Mouse (Mus musculus): ENCODE measurements around the gene Eef1g. TPM values are rescaled to one million over a fixed set of nuclear protein-coding genes. Genes with fewer than 3 reads are reported as not detected.
A peak's percentile ranks its signal among the peaks of the same experiment; 100 is the strongest.

Gene Eef1g
- total RNA-seq (2021): 100 to 1,000 TPM; 198 to 230 TPM
- long read RNA-seq, experiment 1, transcript Eef1g-201 (10 exons, 1,864 nt): major isoform, 170 of 175 reads
- long read RNA-seq, experiment 1, partial matches to known transcripts: 4 of 175 reads
- long read RNA-seq, experiment 1, other reads (novel, unspliced or antisense): 1 of 175 reads
- long read RNA-seq, experiment 2, transcript Eef1g-201 (10 exons, 1,864 nt): major isoform, 247 of 263 reads
- long read RNA-seq, experiment 2, partial matches to known transcripts: 10 of 263 reads
- long read RNA-seq, experiment 2, other reads (novel, unspliced or antisense): 6 of 263 reads

DNA sequence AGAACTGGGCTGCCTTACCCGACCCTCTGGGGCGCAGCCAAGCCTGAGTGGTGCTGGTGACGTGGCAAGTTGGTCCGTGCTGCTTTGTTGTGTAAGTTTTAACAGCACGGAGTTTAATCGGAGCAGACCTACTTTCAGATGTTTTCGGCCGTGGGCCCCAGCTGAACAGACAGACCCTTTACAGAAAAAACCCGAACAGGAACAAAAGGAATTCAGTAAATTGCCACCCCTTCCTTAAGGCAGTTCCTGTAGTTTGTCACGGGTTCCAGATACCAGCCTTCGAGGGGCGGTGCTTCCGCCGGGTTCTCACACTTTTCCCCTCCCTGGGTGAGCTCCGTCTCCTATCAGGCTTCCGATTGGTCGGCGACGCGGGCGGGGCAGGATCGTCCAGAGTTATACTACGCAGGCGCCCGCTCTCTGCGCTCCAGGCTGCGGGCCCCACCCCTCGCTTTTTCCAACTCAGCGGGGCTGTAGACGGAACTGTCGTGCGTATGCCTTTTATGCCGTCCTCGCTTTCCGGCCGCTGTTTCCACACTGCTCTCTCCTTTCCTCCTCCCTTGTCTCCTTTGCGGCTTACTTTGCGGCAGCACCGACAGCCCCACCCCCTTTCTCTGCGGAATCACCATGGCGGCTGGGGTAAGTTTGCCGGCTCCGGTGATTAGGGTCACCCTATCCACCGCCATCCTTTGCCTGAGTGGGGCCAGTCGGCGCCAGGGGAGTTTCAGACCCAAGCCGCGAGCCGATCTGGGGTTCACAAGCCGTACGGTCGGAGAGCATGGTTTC, at the start of gene Eef1g:
Gene Eef1g, plus strand, starts transcription at position 452 of the 783 bp plus-strand sequence.
- DNase-seq (ENCODE audit: low spot score in 2 of 2): peak; percentile 97 to 99

DNA sequence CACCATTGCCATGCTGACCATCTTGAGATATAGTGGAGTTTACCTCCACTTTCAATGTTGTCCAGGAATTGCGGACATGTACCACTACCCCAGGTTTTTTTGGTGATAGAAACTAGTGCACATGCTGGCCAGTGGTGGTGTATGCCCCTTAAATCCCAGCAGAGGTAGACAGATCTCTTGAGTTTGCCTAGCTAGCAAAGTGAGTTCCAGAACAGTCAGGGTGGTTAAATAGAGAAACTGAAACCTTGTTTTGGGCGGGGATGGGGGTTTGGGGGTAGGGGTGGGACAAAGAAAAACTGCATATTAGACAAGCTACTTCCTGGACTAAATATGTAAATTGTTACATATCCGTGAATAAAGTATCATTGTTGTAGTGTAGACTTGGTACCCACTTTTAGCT, 47.8 kb upstream of the Eef1g start:
- no peak for DNase-seq (ENCODE audit: low spot score in 2 of 2)

DNA sequence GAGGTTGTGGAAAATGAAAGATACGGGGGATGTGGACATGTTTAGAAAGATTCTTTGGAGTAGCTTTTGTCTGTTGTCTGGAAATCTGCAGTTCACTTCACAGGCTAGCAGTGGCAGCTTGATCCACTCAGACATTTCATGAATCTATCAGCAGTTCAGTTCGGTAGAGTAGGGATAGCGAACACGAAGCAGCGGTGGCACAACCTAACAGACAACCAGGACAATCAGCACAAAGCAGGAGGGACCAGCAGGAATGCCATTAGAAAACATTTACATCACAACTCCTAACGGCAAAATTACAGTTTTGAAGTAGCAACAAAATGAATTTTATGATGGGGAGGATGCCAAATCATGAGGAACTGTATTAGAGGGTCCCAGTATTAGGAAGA, 47.2 kb upstream of the Eef1g start:
- no peak for DNase-seq (ENCODE audit: low spot score in 2 of 2)

DNA sequence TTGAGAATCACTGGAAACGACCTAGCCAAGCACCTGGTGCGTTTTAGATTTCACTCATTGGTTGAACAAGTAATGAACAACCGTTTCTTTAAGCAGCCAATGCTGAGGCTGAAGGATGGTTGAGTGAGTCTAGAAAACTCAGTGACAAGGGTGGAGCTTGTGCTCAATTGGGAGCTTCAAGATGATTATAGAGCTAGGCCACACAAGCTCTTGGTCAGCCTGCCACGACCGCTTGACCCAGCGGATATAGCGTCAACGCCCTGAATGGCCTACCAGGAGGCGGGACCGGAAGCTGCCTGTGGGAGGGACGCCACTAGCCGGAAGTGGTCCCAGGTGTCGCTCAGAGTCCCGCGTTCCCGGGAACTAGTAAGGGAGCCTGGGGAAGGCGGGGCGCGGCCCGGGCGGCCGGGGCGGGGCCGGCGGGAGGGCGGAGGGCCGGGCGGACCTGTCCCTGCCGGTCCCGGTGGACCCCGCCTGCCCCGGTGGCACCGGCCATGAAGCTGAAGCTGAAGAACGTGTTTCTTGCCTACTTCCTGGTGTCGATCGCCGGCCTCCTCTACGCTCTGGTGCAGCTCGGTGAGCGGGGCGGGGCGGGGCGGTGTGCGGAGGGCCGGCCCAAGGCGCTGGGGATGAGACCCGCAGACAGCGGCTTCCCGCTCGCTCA, 46.6 kb upstream of the Eef1g start, which contains the start of gene B3gat3:
Gene B3gat3, plus strand, starts transcription at position 302 of the 664 bp plus-strand sequence.
- peak; percentile 95 for DNase-seq (ENCODE audit: low spot score in 2 of 2)

DNA sequence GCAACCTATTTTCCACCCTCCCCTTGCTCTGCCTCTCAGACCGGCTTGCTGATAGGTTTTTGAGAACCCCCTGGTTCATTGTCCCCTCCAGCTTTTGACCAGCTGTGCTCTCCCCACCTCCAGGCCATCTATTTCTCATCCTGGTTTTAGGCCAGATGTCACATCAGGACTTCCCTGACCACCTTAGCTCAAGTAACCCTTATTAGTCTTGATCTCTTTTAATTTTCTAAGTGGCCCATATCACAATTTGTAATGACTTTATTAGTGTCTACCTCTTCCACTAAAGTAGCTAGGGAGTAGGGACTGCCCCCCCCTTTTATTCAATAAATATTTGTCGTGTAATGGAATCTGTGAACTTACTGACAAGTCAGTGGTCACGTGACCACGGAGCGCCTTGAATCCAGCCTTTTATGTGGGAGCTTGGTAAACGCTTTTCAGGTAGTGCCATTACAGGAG, 46.0 kb upstream of the Eef1g start:
- no peak for DNase-seq (ENCODE audit: low spot score in 2 of 2)

DNA sequence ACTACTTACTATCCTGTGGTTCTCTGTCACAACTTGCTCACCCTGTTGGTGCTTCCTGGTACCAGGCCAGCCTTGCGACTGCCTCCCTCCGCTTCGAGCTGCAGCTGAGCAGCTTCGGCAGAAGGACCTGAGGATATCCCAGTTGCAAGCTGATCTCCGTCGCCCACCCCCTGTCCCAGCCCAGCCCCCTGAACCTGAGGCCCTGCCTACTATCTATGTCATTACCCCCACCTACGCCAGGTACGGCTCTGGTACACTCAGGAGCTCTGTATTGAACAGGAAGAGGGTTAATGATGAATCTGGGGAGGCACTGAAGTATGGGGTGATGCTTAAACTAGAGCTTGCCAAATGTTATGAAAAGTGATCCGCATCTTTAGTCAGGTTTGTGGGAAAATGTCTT, 45.1 kb upstream of the Eef1g start:
- DNase-seq (ENCODE audit: low spot score in 2 of 2): no peak

DNA sequence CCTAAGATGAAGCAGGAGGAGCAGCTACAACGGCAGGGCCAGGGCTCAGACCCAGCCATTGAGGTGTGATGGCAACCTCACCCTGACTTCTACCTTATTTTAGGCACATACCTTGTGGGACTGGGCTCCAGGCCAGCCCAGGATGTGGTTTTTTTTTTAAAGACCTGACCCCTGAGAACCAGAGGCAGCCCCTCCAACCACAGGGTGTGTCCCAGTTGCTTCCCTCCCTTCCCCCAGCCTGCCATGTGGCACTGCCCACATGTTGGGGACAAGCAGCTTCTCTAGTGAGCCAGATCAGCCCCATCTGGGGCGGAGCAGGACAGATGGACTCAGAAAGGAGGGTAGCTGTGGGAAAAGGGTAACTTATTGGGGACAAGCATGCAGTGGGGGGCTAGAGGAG, 40.1 kb upstream of the Eef1g start:
- no peak for DNase-seq (ENCODE audit: low spot score in 2 of 2)

DNA sequence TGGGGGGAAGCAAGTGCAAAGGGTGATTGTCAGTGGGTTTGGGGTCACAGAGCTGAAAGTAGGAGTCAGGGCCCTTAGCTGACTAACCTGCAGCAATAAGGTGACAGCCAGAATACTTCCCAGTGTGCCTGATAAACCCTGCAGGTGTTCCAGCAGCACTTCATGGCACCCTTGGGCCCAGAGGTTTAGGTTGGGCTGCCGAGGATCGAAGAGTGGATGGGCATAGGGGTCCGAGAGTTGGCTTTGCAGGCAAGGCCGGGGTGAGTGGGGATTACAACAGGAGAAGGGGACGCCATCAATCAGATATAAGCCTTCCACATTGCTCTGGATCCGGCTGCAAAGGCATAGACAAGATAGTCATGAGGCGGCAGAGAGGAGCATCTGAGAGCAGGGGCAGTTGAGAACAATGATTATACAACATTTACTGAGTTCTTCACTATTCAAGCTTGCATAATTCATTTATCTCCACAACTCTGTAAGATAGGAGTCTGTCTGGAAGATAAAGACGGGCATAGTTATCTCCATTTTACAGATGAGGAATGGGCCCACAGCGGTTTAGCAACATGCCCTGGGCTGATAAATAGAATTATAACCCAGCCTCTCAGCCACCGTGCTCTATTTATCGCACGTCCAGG, 38.8 kb upstream of the Eef1g start:
- no peak for DNase-seq (ENCODE audit: low spot score in 2 of 2)

DNA sequence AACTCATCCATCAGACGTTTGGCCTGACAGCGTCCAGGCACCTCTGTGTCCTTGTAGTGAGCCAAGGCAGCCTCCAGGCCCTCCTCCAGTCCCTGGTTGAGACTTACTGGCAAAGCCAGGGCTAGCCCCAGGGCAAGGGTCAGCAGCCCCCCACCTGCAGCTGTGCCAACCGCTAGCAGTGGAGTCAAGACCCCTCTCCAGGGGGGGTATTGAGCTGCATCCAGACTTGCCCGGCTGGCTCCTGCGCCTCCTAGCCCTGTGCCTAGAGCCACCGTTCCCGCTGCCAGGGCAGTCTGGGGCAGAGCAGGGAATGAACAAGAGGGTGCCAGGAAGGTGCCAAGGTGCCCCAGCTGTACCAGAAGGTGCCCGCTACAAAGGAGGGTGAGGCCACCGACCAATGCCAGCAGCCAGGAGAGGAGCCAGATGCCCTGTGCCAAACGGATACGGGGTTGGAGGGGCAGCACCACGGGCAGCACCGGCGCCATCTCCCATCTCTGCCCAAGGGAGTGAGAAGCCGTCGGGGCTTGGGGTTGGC, 38.1 kb upstream of the Eef1g start:
- no peak for DNase-seq (ENCODE audit: low spot score in 2 of 2)

DNA sequence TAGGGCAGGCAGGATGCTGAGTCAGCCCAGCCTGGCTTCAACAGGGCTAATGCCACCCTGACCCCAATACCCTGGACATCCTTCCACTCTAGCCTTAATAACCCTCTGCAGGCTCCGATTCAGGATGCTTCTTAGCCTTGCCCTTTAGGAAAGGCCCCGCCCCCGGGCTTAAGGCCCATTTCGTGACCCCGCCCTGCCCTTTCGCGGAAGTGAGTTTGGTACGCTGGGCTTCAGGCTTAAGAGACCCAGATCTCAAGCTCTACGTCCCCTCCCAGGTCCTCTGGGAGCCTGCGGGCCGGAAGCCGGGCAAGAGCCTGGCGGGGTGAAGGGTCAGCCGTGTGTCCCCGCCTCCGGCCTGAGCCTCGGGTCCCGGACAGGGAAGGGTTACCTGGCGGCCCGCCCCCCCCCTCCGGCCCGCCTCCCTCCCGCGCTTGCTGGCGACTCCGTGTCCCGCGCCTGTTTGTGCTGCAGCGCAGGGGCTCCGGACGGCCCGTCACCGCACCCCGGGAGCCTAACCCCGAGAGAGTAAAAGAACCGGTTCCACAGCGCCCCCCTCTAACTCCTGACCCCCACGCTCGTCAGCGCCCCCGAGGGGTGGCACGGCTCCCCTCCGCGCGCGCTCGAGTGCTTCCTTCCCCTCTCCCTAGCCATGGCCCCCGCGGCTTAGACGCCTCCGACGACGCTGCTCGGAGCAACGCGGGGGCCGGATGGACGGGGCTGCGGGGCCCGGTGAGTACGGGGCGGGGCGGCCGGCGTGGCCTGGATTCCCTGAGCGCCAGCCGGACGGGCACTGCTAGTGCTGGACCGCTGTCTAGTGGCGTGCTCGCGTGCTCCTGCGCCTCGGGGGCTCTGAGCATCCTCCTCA, 37.4 kb upstream of the Eef1g start, which contains the start of the genes Rom1 and Eml3:
Gene Rom1, minus strand, starts transcription at position 133 of the 865 bp plus-strand sequence.
Gene Eml3, plus strand, starts transcription at position 329 of the 865 bp plus-strand sequence.
- DNase-seq (ENCODE audit: low spot score in 2 of 2): peak; percentile 55 to 58

DNA sequence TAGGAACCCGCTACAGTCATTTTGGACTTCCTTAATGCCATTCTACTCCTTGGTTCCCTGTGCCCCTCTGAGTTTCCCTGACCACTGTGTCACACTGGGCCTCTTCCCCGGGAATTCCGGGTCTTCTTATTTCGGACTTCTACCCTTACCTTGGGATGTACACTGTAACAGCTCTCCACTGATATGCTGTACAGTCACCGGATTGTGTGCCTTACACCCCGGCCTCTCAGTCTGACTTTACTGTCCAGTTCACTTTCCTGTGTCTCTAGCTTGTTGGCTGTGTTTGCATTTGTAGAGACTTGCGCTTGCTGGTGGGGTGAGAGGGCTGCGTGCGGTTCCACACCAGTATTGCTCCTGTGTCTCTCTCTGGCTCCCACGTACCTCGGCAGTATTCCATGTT, 36.7 kb upstream of the Eef1g start:
- DNase-seq (ENCODE audit: low spot score in 2 of 2): no peak

DNA sequence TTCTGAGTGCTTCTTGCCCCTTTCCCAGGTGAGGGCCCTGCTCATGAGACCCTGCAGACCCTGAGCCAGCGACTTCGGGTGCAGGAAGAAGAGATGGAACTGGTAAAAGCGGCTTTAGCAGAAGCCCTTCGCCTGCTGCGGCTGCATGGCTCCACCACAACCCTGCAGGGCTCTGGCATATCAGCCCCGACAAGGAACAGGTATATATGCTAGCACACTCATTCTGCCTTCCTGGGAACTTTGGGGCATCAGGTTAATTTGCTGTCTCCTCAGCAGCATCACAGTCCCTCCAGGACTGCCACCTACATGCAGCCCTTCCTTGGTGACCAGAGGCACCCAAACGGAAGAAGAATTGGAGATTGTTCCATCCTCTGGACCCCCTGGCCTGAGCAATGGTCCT, 36.1 kb upstream of the Eef1g start:
- no peak for DNase-seq (ENCODE audit: low spot score in 2 of 2)

DNA sequence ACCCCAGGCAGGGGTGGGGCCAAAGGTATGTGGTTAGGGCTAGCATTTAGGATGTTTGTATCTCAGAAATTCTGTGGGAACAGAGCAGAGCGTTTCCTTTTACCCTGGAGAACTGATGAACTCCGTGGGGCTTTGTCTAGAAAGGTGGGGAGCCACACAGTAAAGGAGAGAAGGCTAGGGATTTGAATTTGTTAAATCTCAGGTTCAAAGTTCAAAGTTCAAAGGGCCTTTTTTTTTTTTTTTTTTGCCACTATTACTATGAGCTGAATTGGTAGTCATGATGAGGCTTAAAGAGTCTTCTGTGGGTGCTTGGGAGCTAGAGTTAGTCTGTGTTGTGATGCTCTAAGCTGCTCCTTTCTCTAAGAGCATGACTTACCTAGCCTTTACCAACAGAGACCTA, 30.1 kb upstream of the Eef1g start:
- DNase-seq (ENCODE audit: low spot score in 2 of 2): no peak

DNA sequence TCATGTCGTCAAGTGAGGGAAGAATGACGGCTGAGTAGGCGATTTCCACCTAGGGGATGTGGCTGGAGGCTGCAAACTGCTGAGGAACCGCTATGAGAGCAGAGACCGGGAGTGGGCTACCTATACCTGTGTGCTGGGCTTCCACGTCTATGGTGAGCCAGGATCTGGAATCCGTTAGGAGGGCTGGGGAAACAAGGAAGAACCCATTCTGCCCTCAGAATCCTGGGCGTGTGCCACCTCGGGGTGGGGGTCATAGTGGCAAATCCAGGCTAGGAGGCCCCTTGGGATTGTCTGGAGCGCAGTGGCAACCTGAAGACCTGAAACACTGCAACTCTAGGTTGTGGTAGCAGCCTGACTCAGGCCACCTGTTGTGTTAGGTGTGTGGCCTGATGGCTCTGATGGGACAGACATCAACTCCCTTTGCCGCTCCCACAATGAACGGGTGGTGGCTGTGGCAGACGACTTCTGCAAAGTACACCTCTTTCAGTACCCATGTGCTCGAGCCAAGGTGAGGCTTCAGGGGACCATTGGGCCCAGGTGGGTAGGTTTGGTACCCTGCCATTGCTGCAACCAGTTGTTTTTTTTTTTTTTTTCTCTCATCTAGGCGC, 26.2 kb upstream of the Eef1g start:
- no peak for DNase-seq (ENCODE audit: low spot score in 2 of 2)

DNA sequence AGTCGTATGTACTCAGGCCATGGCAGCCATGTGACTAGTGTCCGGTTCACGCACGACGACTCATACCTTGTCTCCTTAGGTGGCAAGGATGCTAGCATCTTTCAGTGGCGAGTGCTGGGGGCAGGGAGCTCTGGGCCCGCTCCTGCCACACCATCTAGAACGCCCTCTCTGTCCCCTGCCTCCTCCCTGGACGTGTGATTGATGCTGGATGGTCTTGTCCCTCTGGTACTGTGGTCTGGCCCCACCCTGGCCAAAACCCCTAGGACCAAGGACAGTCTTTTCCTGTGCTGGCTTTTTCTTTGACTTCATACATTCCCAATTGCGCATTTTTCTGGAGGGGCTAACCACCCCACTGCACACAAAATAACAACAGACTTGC, 25.7 kb upstream of the Eef1g start:
- DNase-seq (ENCODE audit: low spot score in 2 of 2): no peak

DNA sequence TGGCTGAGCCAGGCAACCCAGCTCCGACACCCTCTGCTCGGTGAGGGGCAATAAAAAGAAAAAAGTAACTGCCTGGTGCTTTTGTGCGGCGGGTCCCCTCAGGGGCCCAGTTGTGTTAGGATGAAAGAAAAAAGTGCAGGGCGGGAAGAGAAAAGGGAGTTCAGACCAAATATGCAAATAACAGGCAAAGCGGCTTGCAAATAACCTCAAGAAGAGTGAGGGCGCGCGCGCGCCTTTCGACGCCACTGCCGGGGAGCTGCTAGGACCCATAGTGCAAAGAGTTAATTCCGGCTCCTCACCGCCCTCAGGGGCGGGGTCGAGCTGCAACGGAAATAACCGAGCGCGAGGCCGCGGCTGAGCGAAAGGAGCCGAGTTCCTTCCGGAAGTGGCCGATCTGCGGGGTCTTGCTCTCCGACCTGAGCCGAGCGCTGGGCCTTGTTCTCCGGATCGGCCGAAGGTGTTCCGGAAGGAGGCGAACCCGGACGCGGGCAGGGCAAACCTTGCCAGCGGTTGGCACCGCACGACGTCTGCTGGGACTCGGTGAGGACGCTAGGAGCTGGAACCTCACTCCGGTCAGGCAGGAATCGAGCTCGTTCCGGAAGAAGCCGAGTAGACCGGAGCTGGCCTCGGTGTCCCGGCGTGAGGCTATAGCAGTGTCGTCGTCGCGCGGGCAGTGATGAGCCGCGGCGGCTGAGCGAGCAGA, 25.2 kb upstream of the Eef1g start, which contains the start of gene Mta2:
Gene Mta2, plus strand, starts transcription at position 361 of the 703 bp plus-strand sequence.
- DNase-seq (ENCODE audit: low spot score in 2 of 2): peak; percentile 96

DNA sequence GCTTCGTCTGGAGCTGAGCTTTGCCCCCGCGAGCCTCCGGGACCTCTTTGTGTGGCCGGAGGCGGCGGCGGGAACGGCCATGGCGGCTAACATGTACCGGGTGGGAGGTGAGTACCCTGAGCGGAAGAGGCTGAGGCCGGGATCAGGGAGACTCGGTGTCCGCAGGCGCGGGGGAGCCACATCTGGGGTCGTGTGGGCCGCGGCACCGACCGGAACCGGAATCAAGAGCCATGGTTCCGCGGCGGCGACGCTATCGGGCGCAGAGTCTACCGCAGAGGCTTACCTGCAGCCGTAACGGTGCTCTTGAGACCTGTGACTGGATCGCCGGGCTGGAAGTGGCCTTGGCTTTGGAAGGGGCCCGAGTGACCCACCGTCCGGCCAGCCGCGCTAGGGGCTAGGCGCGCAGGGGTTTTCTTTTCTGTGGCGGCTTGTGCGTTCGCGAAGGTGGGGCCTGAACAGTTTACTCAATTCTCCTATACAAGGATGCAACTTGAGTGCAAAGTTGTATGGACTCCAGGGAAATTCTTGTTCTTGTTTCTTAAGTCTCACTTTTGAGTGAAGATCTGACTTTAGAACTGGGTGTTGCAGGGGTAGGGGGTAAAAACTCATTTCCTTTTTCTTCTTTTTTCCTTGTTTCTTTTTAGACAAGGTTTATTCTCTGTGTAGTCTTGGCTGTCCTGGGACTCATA, 24.4 kb upstream of the Eef1g start:
- DNase-seq (ENCODE audit: low spot score in 2 of 2): peak in 1 of 2 experiments; percentile 54

DNA sequence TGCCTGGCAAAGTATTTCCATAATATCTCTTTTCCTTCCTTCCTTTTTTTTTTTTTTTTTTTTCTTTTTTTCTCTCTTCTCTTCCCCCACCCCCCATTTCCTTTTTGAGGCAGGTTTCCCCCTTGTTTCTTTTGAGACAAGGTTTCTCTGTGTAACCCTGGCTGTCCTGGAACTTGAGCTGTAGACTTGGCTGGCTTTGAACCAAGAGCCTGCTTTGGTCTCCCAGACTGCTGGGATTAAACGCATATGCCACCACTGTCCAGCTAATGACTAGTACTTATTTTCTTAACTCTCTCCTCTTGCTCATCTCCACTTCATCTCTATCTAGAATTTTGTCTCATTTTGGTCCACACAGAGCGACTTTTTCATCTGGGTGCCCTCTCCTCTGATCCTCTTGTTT, 23.8 kb upstream of the Eef1g start:
- no peak for DNase-seq (ENCODE audit: low spot score in 2 of 2)

All from layer of hippocampus, postnatal 14 days (tissue).